Mouse (Mus musculus) ES-E14 (cell line): ENCODE measurements around the gene Lin7c.

Experiments used
- CHD2 ChIP-seq: IDR thresholded peaks from 2 replicates; pipeline ENCODE4 v1.6.1; 2014; ENCODE audit warnings: mild to moderate bottlenecking, low read depth, low read length, inconsistent platforms
- HCFC1 ChIP-seq: IDR thresholded peaks from 2 replicates; pipeline ENCODE4 v1.6.1; 2012; ENCODE audit warnings: low read length, inconsistent platforms, borderline replicate concordance; ENCODE audit not compliant: insufficient read depth
- MAFK ChIP-seq: IDR thresholded peaks from 2 replicates; pipeline ENCODE4 v1.6.1; 2014; ENCODE audit warnings: mild to moderate bottlenecking, low read depth, low read length, inconsistent platforms; ENCODE audit not compliant: insufficient read depth
- ZNF384 ChIP-seq: IDR thresholded peaks from 2 replicates; pipeline ENCODE4 v1.6.1; 2012; ENCODE audit warnings: low read depth, low read length, inconsistent platforms

DNA sequence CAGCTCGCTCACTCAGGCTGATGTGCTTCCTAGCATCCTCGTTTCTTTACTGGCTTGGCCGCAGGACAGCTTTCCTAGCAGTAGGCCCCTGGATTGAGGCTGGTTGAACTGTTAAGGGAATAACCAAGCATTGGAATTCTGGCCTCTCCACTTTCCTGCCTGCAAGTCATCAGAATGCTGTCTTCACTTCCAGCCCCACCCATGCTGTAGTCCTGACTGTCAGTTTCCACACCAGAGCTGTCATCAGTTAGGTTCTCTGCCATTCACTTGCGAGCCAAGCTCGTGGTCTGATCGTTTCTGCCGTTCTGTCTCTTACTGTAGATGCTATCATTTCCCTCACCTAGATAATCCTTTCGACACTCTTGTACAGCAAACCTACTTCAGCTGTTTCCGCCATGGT is 54.3 kb downstream of the Lin7c start:
- TF ChIP-seq MAFK: no peak
- TF ChIP-seq CHD2: no peak
- TF ChIP-seq HCFC1: no peak
- no peak for TF ChIP-seq ZNF384
